Mouse (Mus musculus): ENCODE results near the gene Nav3. TPM values are rescaled to one million over a fixed set of nuclear protein-coding genes. Genes with fewer than 3 reads are reported as not detected.
A peak's percentile ranks its signal among the peaks of the same experiment; 100 is the strongest.

Gene Nav3
- total RNA-seq, 2 experiments from 2014 or later, result 8.9 to 11.6 TPM

DNA sequence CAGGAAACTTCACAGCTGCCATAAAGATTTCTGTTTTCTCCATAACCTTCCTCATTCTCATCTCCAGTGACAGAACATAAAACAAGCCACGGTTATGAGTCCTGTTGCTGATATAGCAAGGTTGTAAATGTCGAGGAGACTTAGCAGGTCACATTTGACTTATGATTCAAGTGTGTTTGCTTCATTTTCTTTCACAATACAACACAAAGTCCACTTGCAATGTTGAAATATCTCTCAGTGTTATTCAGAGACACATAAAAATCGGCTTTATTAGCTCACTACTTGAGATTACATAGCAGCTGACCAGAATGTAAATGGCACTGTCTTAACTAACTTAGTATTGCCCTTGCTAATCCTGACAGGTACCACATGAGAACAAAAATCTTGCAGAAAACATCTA is 482.5 kb downstream of the Nav3 start:
- intact Hi-C loops (cut with DNase I), result no loop called here

DNA sequence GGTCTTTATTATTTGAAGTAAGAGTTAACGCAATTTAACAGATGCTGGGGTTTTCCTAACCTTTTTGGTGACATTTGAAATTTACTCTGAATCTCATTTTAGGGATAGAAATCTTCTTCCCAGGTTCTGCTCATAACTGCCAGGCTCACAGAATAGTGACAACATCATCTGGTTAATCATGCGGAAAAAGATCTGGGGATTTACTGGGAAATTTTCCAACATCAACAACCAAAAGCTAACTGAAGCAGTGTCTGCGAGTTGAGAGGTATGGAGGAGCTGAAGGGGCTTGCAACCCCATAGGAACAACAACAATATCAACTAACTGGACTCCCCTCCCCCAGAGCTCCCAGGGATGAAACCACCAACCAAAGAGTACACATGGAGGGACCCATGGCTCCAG is 505.7 kb downstream of the Nav3 start:
- intact Hi-C loops (cut with DNase I), result no loop called here
- no peak for DNase-seq

More for the DNA sequence above, 482.5 kb downstream of the Nav3 start:
- DNase-seq, result no peak

GRCm38 (mm10) chr10:109929319-109929622 is 526.7 kb downstream of the Nav3 start:
- intact Hi-C loops (cut with DNase I), result loop anchor here (10.0 kb wide), 1 partner anchor 666 kb away; no protein-coding TSS in a partner anchor

DNA sequence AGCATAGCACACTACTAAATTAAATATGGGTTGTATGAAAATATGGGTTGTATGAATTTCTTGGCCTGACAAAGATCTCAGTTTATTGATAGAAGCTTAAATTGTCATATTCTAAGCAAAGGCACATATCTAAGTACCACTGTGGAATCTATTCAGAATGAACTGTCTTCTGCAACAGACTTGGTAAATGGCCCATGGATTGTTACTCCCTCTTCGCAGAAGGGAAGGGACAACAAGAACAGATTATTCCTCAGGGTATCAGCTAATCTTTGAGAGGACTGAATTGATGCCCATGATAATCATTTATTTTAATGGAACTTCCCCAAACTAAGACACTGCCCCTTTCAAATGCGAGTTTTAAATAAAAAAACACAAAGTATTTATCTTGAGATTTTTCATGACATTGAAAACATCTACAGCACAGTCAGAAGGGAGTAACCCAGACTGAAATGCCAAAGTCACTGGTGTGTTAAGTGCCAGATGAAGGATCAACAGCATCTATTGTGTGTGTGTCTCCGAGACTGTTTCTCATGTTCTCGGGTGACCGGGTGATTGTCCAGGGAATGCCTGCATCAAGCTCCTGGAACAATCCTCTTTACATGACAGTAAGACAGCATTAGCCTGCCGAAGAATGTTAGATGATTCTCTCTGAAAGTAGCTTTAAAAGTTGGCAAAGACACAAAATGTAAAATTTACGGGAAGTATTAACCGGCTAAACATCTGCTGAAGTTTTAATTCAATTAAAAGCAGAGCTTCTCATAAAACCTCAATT is 527.3 kb downstream of the Nav3 start:
- no peak for DNase-seq
- intact Hi-C loops (cut with DNase I), result loop anchor here (10.0 kb wide), 1 partner anchor 666 kb away; no protein-coding TSS in a partner anchor

More at GRCm38 (mm10) chr10:109929319-109929622, 526.7 kb downstream of the Nav3 start:
- no peak for DNase-seq

DNA sequence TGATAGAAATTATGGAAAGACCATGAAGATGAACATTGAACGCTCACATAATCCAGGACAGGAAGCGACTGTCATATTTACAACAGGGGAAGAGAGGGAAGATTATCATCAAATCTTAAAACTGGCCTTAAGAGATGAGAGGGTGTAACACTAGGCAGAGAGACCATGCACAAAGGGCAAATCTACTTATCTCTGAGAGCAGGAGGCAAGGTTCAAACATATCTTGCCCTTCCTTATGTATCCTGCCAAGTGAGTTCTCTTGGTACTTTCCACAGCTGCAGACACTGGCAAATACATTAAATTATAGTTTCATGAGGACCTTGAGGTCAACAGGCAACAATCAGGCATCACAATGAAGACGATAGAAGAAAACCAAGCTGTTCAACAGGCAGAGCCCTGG is 529.9 kb downstream of the Nav3 start:
- no peak for DNase-seq
- intact Hi-C loops (cut with DNase I), result loop anchor here (10.0 kb wide), 1 partner anchor 669 kb away; no protein-coding TSS in a partner anchor

- intact Hi-C loops (cut with DNase I), result loop anchor here (10.0 kb wide), 1 partner anchor 671 kb away; no protein-coding TSS in a partner anchor
- DNase-seq, result no peak
Measured at GRCm38 (mm10) chr10:109924136-109924535, 531.9 kb downstream of the Nav3 start.

- peak; percentile 27 to 31 for DNase-seq
- intact Hi-C loops (cut with DNase I), result loop anchor here (2.0 to 10.0 kb wide), 2 partner anchors 79 to 673 kb away; no protein-coding TSS in a partner anchor
Measured at GRCm38 (mm10) chr10:109921368-109921767, 534.6 kb downstream of the Nav3 start.

GRCm38 (mm10) chr10:109920607-109921187 is 535.3 kb downstream of the Nav3 start:
- intact Hi-C loops (cut with DNase I), result loop anchor here (1.0 to 10.0 kb wide), 3 partner anchors 80 to 674 kb away; no protein-coding TSS in a partner anchor
- DNase-seq, result peak; percentile 72 to 81

DNA sequence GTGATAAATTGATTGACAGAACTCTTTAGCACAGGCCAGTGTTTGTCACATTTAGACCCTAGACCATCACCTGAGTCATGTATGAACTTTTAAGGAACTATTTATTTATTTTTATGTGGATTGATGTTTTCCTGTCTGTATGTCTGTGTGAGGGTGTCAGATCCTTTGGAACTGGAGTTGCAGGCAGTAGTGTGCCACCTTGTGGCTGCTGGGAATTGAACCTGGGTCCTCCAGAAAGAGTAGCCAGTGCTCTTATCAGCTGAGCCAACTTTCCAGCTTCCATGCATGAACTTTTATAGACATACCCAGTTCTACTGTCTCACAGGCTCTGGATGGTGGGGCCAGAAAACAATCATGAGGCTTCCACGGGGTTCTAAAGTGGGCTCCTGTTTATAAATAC is 536.5 kb downstream of the Nav3 start:
- intact Hi-C loops (cut with DNase I), result no loop called here
- no peak for DNase-seq

DNA sequence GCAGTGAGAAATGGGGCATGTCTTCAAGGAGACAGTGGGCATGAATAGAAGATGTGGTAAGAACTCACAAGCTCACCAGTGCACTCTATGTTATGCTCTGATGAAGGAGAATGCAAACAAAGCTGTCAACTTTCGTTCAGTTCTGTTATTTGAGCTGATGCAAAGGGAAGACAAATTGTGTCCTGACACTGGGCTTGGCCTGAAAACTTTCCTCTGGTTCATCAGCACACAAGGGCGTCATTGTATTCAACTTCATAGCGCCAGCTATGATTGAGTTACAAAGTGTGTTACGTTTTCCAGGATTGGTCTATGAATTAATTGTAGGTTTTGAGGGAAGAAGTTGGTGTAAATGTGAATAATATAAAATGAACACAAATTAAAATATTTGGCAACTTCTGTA is 548.8 kb downstream of the Nav3 start:
- intact Hi-C loops (cut with DNase I), result no loop called here
- DNase-seq, result no peak

- intact Hi-C loops (cut with DNase I), result no loop called here
- DNase-seq, result no peak
Measured at GRCm38 (mm10) chr10:109906413-109906785, 549.6 kb downstream of the Nav3 start.

GRCm38 (mm10) chr10:109905649-109906412 is 550.2 kb downstream of the Nav3 start:
- intact Hi-C loops (cut with DNase I), result no loop called here
- no peak for DNase-seq

DNA sequence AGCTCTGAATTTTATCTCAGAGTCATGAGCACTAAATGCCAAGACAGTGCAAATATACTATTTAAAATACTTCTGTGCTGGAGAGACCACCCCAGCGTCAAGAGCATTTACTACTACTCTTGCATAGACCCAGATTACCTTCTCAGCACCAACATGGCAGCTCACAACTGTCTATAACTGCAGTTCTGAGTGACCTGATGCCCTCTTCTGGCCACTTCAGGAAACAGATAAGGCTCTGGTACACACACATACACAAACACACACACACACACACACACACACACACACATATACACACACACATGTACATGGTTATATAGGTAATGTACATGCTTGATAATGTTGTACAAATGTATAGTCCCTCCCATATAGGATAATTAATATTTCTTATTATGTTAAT is 551.2 kb downstream of the Nav3 start:
- DNase-seq, result no peak
- intact Hi-C loops (cut with DNase I), result no loop called here

DNA sequence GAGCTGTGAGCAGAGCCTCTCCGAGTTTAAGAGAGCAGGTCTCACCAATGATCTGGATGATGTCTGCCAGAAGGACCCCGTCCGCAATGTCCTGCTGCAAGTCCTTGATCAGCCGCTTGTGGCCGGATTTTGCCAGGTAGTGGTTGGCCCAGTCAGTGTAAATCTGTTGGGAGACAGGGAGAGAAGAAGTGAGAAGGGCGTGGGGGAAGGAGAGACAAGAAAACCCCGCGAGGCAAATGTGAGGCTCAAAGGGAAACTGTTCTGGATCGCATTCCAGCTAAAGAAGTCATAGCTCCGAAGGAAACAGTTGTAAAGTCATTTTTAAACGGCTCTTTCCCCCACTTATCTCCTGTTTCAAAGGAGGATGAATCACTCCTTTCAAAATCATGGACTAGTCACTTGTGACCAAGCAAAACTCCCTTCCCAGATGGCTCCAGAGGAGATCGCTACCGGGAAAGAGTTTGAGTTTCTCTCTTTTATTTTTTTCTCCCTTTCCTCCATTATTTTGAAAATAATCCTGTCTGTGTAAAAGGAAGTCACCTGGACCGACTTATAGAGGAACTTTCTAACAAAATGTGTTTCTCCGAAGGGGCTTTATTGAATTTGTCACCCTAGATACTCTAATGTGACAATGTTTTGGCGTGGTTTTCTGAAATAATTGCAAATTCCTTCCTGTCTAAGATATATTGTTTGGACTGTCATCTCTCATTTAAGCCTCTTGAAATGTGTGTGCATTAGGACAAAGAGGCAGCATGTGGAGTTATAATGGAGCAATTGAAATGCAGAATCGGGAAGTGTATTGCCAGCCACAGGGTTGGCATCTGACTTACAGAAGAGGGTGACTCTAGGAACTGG is 552.1 kb downstream of the Nav3 start:
- intact Hi-C loops (cut with DNase I), result no loop called here
- no peak for DNase-seq

DNA sequence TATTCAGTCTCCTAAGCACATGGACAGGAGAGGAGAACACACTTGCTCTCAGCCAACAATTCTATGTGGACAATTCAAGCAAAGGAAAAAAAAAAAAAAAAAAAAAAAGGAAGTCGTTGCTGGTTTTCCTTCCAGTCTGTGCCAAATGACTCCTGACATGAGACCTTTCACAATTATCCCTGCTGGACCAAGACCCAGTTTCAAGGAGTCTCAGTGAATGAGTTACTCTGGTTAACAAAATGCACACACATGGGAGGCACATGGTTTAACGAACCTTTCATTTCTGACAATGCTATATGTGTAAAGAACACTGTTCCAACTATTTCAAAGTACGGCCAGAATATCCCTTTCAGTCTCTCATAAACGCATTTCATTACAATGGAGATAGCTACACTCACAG is 552.8 kb downstream of the Nav3 start:
- intact Hi-C loops (cut with DNase I), result no loop called here
- DNase-seq, result no peak

DNA sequence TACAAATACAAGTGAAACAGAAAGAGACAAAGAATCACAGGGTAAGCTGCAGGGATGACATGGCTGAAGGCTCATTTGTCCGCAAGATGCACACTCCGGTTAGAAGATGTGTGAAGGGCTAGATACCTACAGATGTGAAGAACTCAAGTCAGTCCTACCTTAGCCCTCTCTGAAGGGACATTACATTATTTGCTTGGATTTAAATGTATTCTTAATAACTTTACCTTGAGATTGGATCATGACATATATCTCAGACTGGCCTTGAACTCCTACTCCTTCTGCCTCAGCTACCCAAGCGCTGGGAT is 566.9 kb downstream of the Nav3 start:
- intact Hi-C loops (cut with DNase I), result no loop called here
- no peak for DNase-seq

GRCm38 (mm10) chr10:109888355-109889170 is 567.4 kb downstream of the Nav3 start:
- DNase-seq, result no peak
- intact Hi-C loops (cut with DNase I), result no loop called here

DNA sequence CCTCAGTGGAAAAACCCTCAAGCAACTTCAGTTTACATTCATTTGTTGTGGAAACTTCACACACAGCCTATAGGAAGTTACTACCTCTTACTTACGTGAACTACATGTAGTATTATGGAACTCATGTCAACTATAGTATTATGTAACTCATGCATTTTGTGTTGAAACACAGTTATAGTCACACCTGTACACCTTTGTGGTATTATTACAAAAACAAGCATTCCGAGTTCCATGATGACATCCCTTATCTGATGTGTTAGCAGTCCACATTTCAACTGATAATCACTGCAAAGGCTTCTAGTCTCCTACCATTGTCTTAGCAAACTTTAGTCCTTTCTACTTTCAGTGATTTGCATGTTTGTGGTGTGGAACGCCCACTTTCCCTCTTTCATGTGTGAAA is 568.8 kb downstream of the Nav3 start:
- intact Hi-C loops (cut with DNase I), result no loop called here
- no peak for DNase-seq

GRCm38 (mm10) chr10:109876107-109876506 is 579.9 kb downstream of the Nav3 start:
- intact Hi-C loops (cut with DNase I), result no loop called here

More at GRCm38 (mm10) chr10:109876107-109876506, 579.9 kb downstream of the Nav3 start:
- DNase-seq, result no peak
